7 mouse cellular contexts compared by ENCODE assay signal in the genomic region with DNA sequence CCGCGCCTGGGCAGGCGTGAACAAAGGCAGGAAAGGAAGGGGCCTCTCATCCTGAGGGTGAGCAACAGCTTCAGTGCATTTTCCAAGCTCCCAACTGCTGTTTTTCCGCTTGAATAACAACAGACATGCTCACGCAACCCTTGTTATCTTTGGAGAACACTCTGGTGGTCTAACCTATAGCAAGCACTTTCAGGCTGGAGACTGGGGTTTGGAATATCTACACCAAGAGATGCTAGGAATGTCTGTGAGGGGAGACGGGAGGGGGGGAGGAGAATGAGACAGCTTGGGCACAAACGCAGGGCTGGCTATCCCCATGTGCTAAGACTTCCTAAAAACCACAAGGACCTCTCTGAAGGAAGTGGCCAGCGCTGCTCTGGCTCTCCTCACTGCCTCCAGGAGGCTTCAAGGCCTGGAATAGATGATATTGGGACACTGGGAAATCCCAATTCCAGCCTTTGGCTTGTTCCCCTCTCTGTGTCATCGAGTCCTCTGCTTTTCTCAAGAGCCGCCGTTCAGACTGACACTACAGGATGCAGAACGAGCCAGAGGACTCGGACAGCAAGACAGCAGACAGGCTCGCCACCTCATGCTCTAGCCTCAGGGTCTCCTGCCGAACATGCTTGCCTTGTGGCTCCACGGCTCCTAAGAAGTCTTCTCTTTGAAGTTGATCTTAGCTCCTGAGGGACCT. TPM values are rescaled to one million over a fixed set of nuclear protein-coding genes. Genes with fewer than 3 reads are reported as not detected.
DNase-seq lines count a peak whose midpoint lies in the region; ATAC-seq lines count a peak whose summit lies in the region.

No protein-coding gene starts in this region.

- WGBS in embryonic facial prominence, embryonic 10.5 days, result 15% methylated on average over 16 of the region's 16 CpGs
- WGBS in forebrain, embryonic 15.5 days, result 9% methylated on average over 16 of the region's 16 CpGs
- 41% methylated on average over 16 of the region's 16 CpGs for WGBS in intestine, embryonic 14.5 days
- 9% methylated on average over 16 of the region's 16 CpGs for WGBS in midbrain, embryonic 16.5 days

- peaks cover 22% of the 10 kb centered on the region for H3K4me1 ChIP-seq in embryonic facial prominence, embryonic 10.5 days
- H3K4me1 ChIP-seq in forebrain, embryonic 15.5 days, result peaks cover 17% of the 10 kb centered on the region
- peaks cover 20% of the 10 kb centered on the region; the same call in 1 of the 2 replicates for H3K4me1 ChIP-seq in intestine, embryonic 14.5 days (replicated peaks; ENCODE audit: control insufficient read depth, insufficient read depth, low read length)
- H3K4me1 ChIP-seq in midbrain, embryonic 16.5 days (ENCODE audit: control insufficient read depth, insufficient read depth, low read length), result peaks cover 20% of the 10 kb centered on the region

- DNase-seq in embryonic facial prominence, embryonic 10.5 days (ENCODE audit: low spot score), result peak; percentile 53
- no peak for DNase-seq in intestine, embryonic 14.5 days (ENCODE audit: low spot score)
- no peak for DNase-seq in gastrocnemius, adult 18-20 months (ENCODE audit: low spot score)
- DNase-seq in left cerebral cortex, adult 9 months (ENCODE audit: low spot score in 2 of 2), result no peak

- peak overlapping the region; percentile 25; the same call in 1 of the 2 replicates for H3K9ac ChIP-seq in forebrain, embryonic 15.5 days (replicated peaks)
- H3K9ac ChIP-seq in intestine, embryonic 14.5 days (ENCODE audit: low read length), result no peak overlapping the region
- H3K9ac ChIP-seq in midbrain, embryonic 16.5 days (ENCODE audit: low read depth, low read length), result no peak overlapping the region

- 0 out of 2 replicates have a peak overlapping the region, but pooled peaks have one; percentile 2 for H3K4me3 ChIP-seq in embryonic facial prominence, embryonic 10.5 days
- H3K4me3 ChIP-seq in forebrain, embryonic 15.5 days, result no peak overlapping the region
- H3K4me3 ChIP-seq in intestine, embryonic 14.5 days (ENCODE audit: low read depth, low read length), result no peak overlapping the region
- no peak overlapping the region for H3K4me3 ChIP-seq in midbrain, embryonic 16.5 days (ENCODE audit: low read depth, low read length)

- no peaks in the 10 kb centered on the region for H3K9me3 ChIP-seq in embryonic facial prominence, embryonic 10.5 days
- H3K9me3 ChIP-seq in forebrain, embryonic 15.5 days, result no peaks in the 10 kb centered on the region
- H3K9me3 ChIP-seq in intestine, embryonic 14.5 days (ENCODE audit: control insufficient read depth, low read length), result no peaks in the 10 kb centered on the region; the same call in 1 of the 2 replicates
- H3K9me3 ChIP-seq in midbrain, embryonic 16.5 days (replicated peaks; ENCODE audit: control insufficient read depth, low read length, poor library complexity, severe bottlenecking), result no peaks in the 10 kb centered on the region

- ATAC-seq in forebrain, embryonic 15.5 days (replicated peaks), result peak; percentile 47; the same call in 1 of the 2 replicates
- 0 out of 2 replicates have a peak, but pooled peaks have one; percentile 34 for ATAC-seq in intestine, embryonic 14.5 days (replicated peaks; ENCODE audit: low FRiP score, low TSS enrichment, low read depth)
- peak; percentile 34; the same call in 1 of the 2 replicates for ATAC-seq in midbrain, embryonic 16.5 days
- no peak for ATAC-seq in CD4-positive, CD25-positive, alpha-beta regulatory T cell, adult 4 months

- H3K36me3 ChIP-seq in embryonic facial prominence, embryonic 10.5 days (replicated peaks), result 0 out of 2 replicates have a peak, but pooled peaks cover 6% of the 10 kb centered on the region
- no peaks in the 10 kb centered on the region for H3K36me3 ChIP-seq in forebrain, embryonic 15.5 days
- 0 out of 2 replicates have a peak, but pooled peaks cover 9% of the 10 kb centered on the region for H3K36me3 ChIP-seq in intestine, embryonic 14.5 days (ENCODE audit: control insufficient read depth, insufficient read depth, low read length)
- no peaks in the 10 kb centered on the region for H3K36me3 ChIP-seq in midbrain, embryonic 16.5 days (ENCODE audit: control insufficient read depth, insufficient read depth, low read length)

- no peaks in the 10 kb centered on the region for H3K27me3 ChIP-seq in embryonic facial prominence, embryonic 10.5 days (replicated peaks; ENCODE audit: low read depth, poor library complexity, severe bottlenecking)
- H3K27me3 ChIP-seq in forebrain, embryonic 15.5 days, result no peaks in the 10 kb centered on the region
- H3K27me3 ChIP-seq in intestine, embryonic 14.5 days (replicated peaks; ENCODE audit: control insufficient read depth, insufficient read depth, low read length), result no peaks in the 10 kb centered on the region
- H3K27me3 ChIP-seq in midbrain, embryonic 16.5 days (ENCODE audit: control insufficient read depth, insufficient read depth, low read depth, low read length), result no peaks in the 10 kb centered on the region

- peak overlapping the region; percentile 77 for H3K27ac ChIP-seq in embryonic facial prominence, embryonic 10.5 days (replicated peaks)
- H3K27ac ChIP-seq in forebrain, embryonic 15.5 days (replicated peaks), result peak overlapping the region; percentile 61
- H3K27ac ChIP-seq in intestine, embryonic 14.5 days (ENCODE audit: low read depth), result peak overlapping the region; percentile 66
- peak overlapping the region; percentile 68 for H3K27ac ChIP-seq in midbrain, embryonic 16.5 days (ENCODE audit: low read length)

- no peak overlapping the region for H3K4me2 ChIP-seq in forebrain, embryonic 15.5 days (replicated peaks)
- no peak overlapping the region; the same call in 1 of the 2 replicates for H3K4me2 ChIP-seq in intestine, embryonic 14.5 days (ENCODE audit: low read length)
- no peak overlapping the region for H3K4me2 ChIP-seq in midbrain, embryonic 16.5 days (ENCODE audit: low read length)

RNA-seq across cellular contexts. Expression of a gene that starts 30.6 kb away (rescaled TPM):
- polyA plus RNA-seq in embryonic facial prominence, embryonic 10.5 days (2016; fragmentation: Nextera tagmentation; extraction: Ambion mirVana), result 20.7 and 25.3 TPM in 2 replicates
- 16.5 and 16.9 TPM in 2 replicates for polyA plus RNA-seq in forebrain, embryonic 15.5 days (2015; fragmentation: Nextera tagmentation; extraction: Ambion mirVana)
- 36.1 and 41.0 TPM in 2 replicates for polyA plus RNA-seq in intestine, embryonic 14.5 days (2014; fragmentation: Nextera tagmentation; extraction: Ambion mirVana)
- 20.1 and 21.2 TPM in 2 replicates for polyA plus RNA-seq in midbrain, embryonic 16.5 days (2015; fragmentation: Nextera tagmentation; extraction: Ambion mirVana)
- polyA plus RNA-seq in CD4-positive, CD25-positive, alpha-beta regulatory T cell, adult 4 months (2017; shearing (Covaris generic)), result under 1 TPM in 1 of 2 experiments, not detected in 1; 0.08 TPM
- 1 to 10 TPM; 1.1 to 1.6 TPM for total RNA-seq in gastrocnemius, adult 18-20 months (2021)

Comparison
In these comparisons a context has a peak if more than half of its experiments do, and no peak if none do; other contexts are left out.
1. RNA of a gene that starts 30.6 kb away (polyA plus RNA-seq): 36.1 to 41.0 TPM in intestine, embryonic 14.5 days, 20.7 to 25.3 TPM in embryonic facial prominence, embryonic 10.5 days, 20.1 to 21.2 TPM in midbrain, embryonic 16.5 days and 16.5 to 16.9 TPM in forebrain, embryonic 15.5 days; 0.08 TPM in CD4-positive, CD25-positive, alpha-beta regulatory T cell, adult 4 months; every median in the first group is over 10 times any median in the second.
2. Peak in every context shown above with its lines, with median percentiles within 50 percentile points of each other: H3K27ac ChIP-seq.